Mouse (Mus musculus) heart, postnatal 25 days (tissue): ENCODE data around the gene Ucma. TPM values are rescaled to one million over a fixed set of nuclear protein-coding genes. Genes with fewer than 3 reads are reported as not detected.

Experiments
- DNase-seq: peaks from one replicate; pipeline ENCODE4 v3.0.0; 2022; ENCODE audit warnings: low spot score
- intact Hi-C: fragments of 180-260 bp; cut with DNase I; formaldehyde crosslinking; loops from one replicate; pipeline ENCODE4 v1.15.1; 2025
- total RNA-seq, 2 experiments: library from RNA; stranded (reverse); gene quantifications; 2 replicates each; pipeline ENCODE4 v1.2.3; 2021

The Ucma gene
- total RNA-seq, 2 experiments from 2014 or later, result 0.70 to 0.78 TPM

GRCm38 (mm10) chr2:5035241-5035640 is 59.3 kb downstream of the Ucma start:
- no peak for DNase-seq
- intact Hi-C loops, result no loop called here

Other genes starting within 250 kb of the Ucma start
- 10 to 100 TPM; 14.0 to 16.8 TPM for gene Sephs1, start 94.6 kb upstream of the Ucma start, total RNA-seq
- 100 to 1,000 TPM; 713 to 718 TPM for gene Phyh, start 57.1 kb upstream of the Ucma start, total RNA-seq
- gene Mcm10, start 36.7 kb downstream of the Ucma start, total RNA-seq, result under 1 TPM; 0.57 to 0.59 TPM
- gene Optn, start 87.9 kb downstream of the Ucma start, total RNA-seq, result 10 to 100 TPM; 52.6 to 63.8 TPM
- 1 to 10 TPM; 2.9 to 4.5 TPM for gene Ccdc3, start 161.7 kb downstream of the Ucma start, total RNA-seq